Mouse (Mus musculus) testis, postnatal 14 days (tissue): ENCODE data around the gene Kif6.

Source experiments
- DNase-seq: peaks from one replicate; pipeline ENCODE4 v3.0.0; 2021; ENCODE audit warnings: low spot score

Gene Kif6

GRCm38 (mm10) chr17:49851210-49851609 is 236.3 kb downstream of the Kif6 start:
- DNase-seq: no peak

- no peak for DNase-seq
Observed at GRCm38 (mm10) chr17:49852183-49852582, 237.2 kb downstream of the Kif6 start.

GRCm38 (mm10) chr17:49855785-49856184 is 240.8 kb downstream of the Kif6 start:
- DNase-seq: no peak

- no peak for DNase-seq
Observed at GRCm38 (mm10) chr17:49860057-49860816, 245.3 kb downstream of the Kif6 start.

DNA sequence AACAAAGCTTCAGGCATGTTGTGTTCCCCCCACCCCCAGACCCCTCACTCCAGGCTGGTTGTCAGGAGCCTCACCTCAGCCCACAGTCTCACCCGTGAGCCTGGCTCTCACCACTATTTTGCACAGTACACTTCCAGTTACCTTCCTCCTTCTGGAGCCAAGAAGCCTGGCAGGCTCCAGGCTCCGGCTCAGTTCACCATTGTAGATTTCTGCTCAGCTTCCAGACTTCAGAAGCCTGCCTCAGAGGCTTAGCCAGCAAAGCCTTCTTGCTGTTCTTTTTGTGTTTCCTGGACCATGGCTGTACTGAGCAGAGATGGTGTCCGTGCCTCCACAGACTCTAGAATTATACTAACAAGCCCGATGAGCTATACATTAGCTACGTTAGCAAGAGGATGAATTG is 248.7 kb downstream of the Kif6 start:
- DNase-seq: no peak

- DNase-seq: no peak
Observed at GRCm38 (mm10) chr17:49865604-49866003, 250.7 kb downstream of the Kif6 start.

DNA sequence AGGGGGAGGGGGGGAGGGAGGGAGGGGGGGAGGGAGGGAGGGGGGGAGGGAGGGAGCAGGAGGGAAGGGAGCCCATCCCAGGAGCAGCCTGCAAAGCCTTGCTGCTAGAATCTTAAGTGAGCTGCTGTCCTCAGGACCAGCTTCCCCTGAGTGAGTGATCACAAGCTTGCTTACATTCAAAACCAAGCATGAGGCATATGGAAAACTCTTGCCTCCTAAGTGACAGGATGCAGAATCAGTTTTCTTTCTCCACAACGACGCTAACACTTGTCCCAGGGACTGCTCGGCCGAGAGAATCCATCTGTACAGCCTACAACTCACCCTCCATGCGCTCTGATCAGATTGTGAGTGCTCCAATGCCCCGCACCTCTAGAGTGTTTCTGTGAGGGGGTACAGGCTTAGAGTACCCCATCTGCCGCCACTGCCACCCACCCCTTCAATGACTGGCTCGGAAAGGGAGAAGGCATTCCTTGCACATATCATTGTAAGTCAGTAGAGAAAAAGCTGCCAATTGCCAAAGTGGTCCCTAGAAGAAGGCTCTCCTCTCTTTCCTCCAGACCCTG is 251.8 kb downstream of the Kif6 start:
- DNase-seq: no peak

- DNase-seq: no peak
Observed at GRCm38 (mm10) chr17:49867321-49868137, 252.6 kb downstream of the Kif6 start.

DNA sequence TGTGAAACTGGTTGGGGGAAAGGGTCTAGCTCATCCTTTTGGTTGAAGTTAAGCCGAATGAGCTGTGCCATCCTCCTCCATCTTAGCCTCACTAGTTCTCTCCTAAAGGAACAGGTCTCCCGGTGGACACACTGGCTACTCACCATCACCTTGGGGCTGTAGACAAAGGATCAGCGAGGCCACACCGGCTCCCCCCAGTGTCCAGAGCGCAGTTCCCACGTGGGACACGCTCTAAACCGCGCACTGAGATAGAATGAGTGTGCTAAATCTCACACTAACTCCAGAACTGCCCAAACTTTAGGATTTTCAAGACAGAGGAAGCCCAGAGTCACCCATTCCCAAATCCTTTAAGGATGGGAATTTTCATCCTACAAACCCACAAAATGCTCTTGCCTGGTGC is 254.3 kb downstream of the Kif6 start:
- no peak for DNase-seq

- DNase-seq: no peak
Observed at GRCm38 (mm10) chr17:49872305-49872704, 257.4 kb downstream of the Kif6 start.

GRCm38 (mm10) chr17:49874746-49875145 is 259.8 kb downstream of the Kif6 start:
- no peak for DNase-seq

GRCm38 (mm10) chr17:49875401-49875800 is 260.5 kb downstream of the Kif6 start:
- no peak for DNase-seq

- no peak for DNase-seq
Observed at GRCm38 (mm10) chr17:49875939-49876651, 261.2 kb downstream of the Kif6 start.

DNA sequence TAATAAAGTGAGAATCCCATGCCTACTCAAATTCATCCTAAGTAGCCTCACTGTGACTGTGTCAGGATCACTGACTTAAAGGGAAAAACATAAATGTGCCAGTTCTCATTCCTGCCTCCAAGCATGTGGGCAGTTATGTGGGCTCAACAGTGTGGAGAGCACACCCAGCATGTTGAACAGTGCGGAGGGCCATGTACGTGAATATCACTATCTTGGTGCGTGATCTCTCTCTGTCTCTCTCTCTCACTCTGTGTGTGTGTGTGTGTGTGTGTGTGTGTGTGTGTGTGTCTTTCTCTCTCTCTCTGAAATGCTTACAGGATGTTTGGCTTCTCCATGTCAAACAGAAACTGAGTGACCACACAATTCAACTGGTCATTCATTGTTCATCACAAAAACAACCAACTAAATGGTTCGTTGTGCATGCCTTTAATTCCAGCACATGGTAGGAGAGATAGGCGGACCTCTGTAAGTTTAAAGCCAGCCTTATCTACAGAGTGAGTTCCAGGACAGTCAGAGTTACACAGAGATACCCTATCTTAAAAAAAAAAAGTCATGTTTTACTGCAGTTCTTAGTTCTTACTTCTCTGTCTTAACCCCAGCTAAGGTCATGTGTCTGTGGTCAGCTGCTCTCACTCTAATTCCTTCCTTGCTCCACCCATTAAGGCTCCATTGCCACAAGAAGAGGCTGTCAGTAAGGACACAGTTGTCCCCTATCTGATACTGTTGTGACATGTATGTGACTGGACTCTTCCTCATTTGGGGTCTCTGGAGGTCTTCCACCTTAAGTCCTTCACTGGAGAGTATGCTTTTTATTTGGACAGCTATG is 266.2 kb downstream of the Kif6 start:
- DNase-seq: no peak

DNA sequence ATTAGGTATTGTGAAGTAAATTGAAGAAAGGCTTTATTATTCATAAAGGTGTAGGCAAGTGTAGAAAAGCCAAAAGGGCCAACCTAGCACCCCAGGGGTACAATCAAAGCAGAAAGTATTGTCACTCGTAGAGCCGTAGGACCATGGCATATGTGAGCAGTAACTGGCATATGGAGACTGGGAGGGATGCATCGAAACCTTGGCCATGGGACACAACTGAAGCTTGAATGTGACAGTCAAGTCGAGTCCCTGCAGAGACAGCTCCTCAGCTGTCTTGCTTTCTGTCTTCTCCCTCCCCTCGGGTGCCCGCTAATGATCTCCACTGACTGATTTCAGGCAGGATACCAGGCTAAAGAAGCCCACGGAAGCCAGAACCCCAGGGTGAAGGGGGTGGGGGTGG is 266.9 kb downstream of the Kif6 start:
- no peak for DNase-seq

- DNase-seq: no peak
Observed at GRCm38 (mm10) chr17:49883136-49883755, 268.3 kb downstream of the Kif6 start.

- no peak for DNase-seq
Observed at GRCm38 (mm10) chr17:49885035-49885434, 270.1 kb downstream of the Kif6 start.

- no peak for DNase-seq
Observed at GRCm38 (mm10) chr17:49889629-49890028, 274.7 kb downstream of the Kif6 start.

DNA sequence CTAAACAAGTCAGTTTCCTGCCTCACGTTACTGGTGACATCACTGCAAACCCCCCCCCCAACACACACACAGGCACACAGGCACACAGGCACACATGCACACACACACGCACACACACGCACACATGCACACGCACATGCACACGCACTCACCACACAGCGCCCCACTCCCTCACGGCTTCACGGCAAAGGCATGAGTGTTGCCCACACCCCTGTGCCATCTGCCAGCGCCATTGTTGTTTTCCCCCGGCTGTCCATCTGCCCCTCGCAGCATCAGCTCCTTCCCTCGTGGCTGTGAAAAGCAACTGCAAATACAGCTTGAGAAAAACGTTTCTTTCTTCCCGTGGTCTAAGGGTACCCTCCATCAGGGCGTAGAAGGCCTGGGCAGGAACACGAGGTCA is 275.9 kb downstream of the Kif6 start:
- no peak for DNase-seq

GRCm38 (mm10) chr17:49892390-49892789 is 277.5 kb downstream of the Kif6 start:
- no peak for DNase-seq

GRCm38 (mm10) chr17:49894471-49894870 is 279.5 kb downstream of the Kif6 start:
- no peak for DNase-seq
